Mouse (Mus musculus): ENCODE measurements at regions not wholly inside any gene's neighbourhood (a gene's known extent, or its start where the extent isn't known, plus 50 kb on each side); places are given as distances from the start of the nearest gene placed in this dataset.

GRCm38 (mm10) chr3:128856515-128856914 lies 343.2 kb upstream of the Pitx2 start:
- no peaks in the 10 kb centered on the region for H3K36me3 ChIP-seq (replicated peaks in 1 of 2; ENCODE audit: control insufficient read depth in 1 of 2, insufficient read depth in 1 of 2, low read length in 1 of 2)
- in situ Hi-C loops (cut with MboI; ENCODE audit: low pct_ligation_motif_present, low pct_unique_long_range_greater_than_20kb, low sequenced_read_pairs): no loop called here
- no peaks in the 10 kb centered on the region for H3K27me3 ChIP-seq (replicated peaks)
- TF ChIP-seq GABPA (IDR thresholded peaks at IDR 0.05; ENCODE audit: insufficient replicate concordance, low read depth, low read length) (no peak), SIN3A (IDR thresholded peaks at IDR 0.05; ENCODE audit: low read length) (no peak), RAD21 (IDR thresholded peaks at IDR 0.05; ENCODE audit: low read depth, low read length) (no peak), E2F4 (IDR thresholded peaks at IDR 0.05; ENCODE audit: insufficient replicate concordance, low read depth, low read length) (no peak), MAFK (IDR thresholded peaks at IDR 0.05; ENCODE audit: insufficient replicate concordance, low read length) (no peak), CTCF (conservative IDR thresholded peaks at IDR 0.05 in 1 of 2, IDR thresholded peaks at IDR 0.05 in 1 of 2; ENCODE audit: low read depth in 2 of 2, low read length in 2 of 2) (no peak), MYC (IDR thresholded peaks at IDR 0.05; ENCODE audit: low read depth, low read length) (no peak), USF1 (IDR thresholded peaks at IDR 0.05; ENCODE audit: low read depth, low read length) (no peak), PAX5 (IDR thresholded peaks at IDR 0.05; ENCODE audit: low read length) (no peak), SMC3 (IDR thresholded peaks at IDR 0.05; ENCODE audit: low read depth, low read length) (no peak), BHLHE40 (IDR thresholded peaks at IDR 0.05; ENCODE audit: low read depth, low read length) (no peak), NRF1 (IDR thresholded peaks at IDR 0.05; ENCODE audit: low read depth, low read length) (no peak), MAZ (IDR thresholded peaks at IDR 0.05; ENCODE audit: low read depth, low read length) (no peak), UBTF (IDR thresholded peaks at IDR 0.05; ENCODE audit: low read depth, low read length) (no peak), HCFC1 (IDR thresholded peaks at IDR 0.05; ENCODE audit: low read depth, low read length) (no peak), NELFE (IDR thresholded peaks at IDR 0.05; ENCODE audit: low read depth, low read length) (no peak), POLR2A (IDR thresholded peaks at IDR 0.05; ENCODE audit: low read depth, low read length) (no peak)
- no peak for DNase-seq (ENCODE audit: extremely low read depth)
- H3K79me2 ChIP-seq (replicated peaks; ENCODE audit: control insufficient read depth, extremely low read depth, insufficient read depth, poor library complexity, severe bottlenecking): no peaks in the 10 kb centered on the region
- dilution Hi-C loops (cut with MboI; ENCODE audit: extremely low pct_ligation_motif_present, extremely low pct_unique_long_range_greater_than_20kb, low sequenced_read_pairs): no loop called here
- peaks cover 34% of the 10 kb centered on the region for H3K9me3 ChIP-seq (replicated peaks; ENCODE audit: low read length)
- no peak overlapping the region for H3K4me3 ChIP-seq (replicated peaks in 1 of 3; ENCODE audit: low read depth in 2 of 3, low read length in 2 of 3, poor library complexity in 1 of 3)
- H3K4me1 ChIP-seq (ENCODE audit: control insufficient read depth in 1 of 2, insufficient read depth in 2 of 2): no peaks in the 10 kb centered on the region
- no peak overlapping the region for H3K4me2 ChIP-seq (ENCODE audit: insufficient read depth, low read depth, poor library complexity, severe bottlenecking)
- H3K27ac ChIP-seq (ENCODE audit: insufficient read depth, low read depth): no peak overlapping the region
- H3K9ac ChIP-seq (ENCODE audit: insufficient read depth, low read depth): no peak overlapping the region

GRCm38 (mm10) chr3:128881685-128882444 lies 317.8 kb upstream of the Pitx2 start:
- no peaks in the 10 kb centered on the region for H3K4me1 ChIP-seq (ENCODE audit: control insufficient read depth in 1 of 2, insufficient read depth in 2 of 2)
- in situ Hi-C loops (cut with MboI; ENCODE audit: low pct_ligation_motif_present, low pct_unique_long_range_greater_than_20kb, low sequenced_read_pairs): no loop called here
- no peak overlapping the region for H3K9ac ChIP-seq (ENCODE audit: insufficient read depth, low read depth)
- no peak for DNase-seq (ENCODE audit: extremely low read depth)
- H3K9me3 ChIP-seq (replicated peaks; ENCODE audit: low read length): peaks cover 19% of the 10 kb centered on the region
- no peak overlapping the region for H3K4me2 ChIP-seq (ENCODE audit: insufficient read depth, low read depth, poor library complexity, severe bottlenecking)
- no peak overlapping the region for H3K4me3 ChIP-seq (replicated peaks in 1 of 3; ENCODE audit: low read depth in 2 of 3, low read length in 2 of 3, poor library complexity in 1 of 3)
- no peaks in the 10 kb centered on the region for H3K27me3 ChIP-seq (replicated peaks)
- TF ChIP-seq JUND (conservative IDR thresholded peaks at IDR 0.05; ENCODE audit: low read depth, low read length) (no peak), E2F4 (IDR thresholded peaks at IDR 0.05; ENCODE audit: insufficient replicate concordance, low read depth, low read length) (no peak), ZKSCAN1 (IDR thresholded peaks at IDR 0.05; ENCODE audit: borderline replicate concordance, low read depth, low read length) (no peak), KAT2A (IDR thresholded peaks at IDR 0.05; ENCODE audit: insufficient replicate concordance, low read length) (no peak), ELF1 (IDR thresholded peaks at IDR 0.05; ENCODE audit: low read depth, low read length) (no peak), MYC (IDR thresholded peaks at IDR 0.05; ENCODE audit: low read depth, low read length) (no peak), SIN3A (IDR thresholded peaks at IDR 0.05; ENCODE audit: low read length) (no peak), PAX5 (IDR thresholded peaks at IDR 0.05; ENCODE audit: low read length) (no peak), JUN (IDR thresholded peaks at IDR 0.05; ENCODE audit: insufficient read depth, low read depth, low read length) (no peak), CHD1 (IDR thresholded peaks at IDR 0.05; ENCODE audit: low read depth, low read length) (no peak), NELFE (IDR thresholded peaks at IDR 0.05; ENCODE audit: low read depth, low read length) (no peak), GABPA (IDR thresholded peaks at IDR 0.05; ENCODE audit: insufficient replicate concordance, low read depth, low read length) (no peak)
- no peak overlapping the region for H3K27ac ChIP-seq (ENCODE audit: insufficient read depth, low read depth)
- no peaks in the 10 kb centered on the region for H3K79me2 ChIP-seq (replicated peaks; ENCODE audit: control insufficient read depth, extremely low read depth, insufficient read depth, poor library complexity, severe bottlenecking)
- H3K36me3 ChIP-seq (replicated peaks in 1 of 2; ENCODE audit: control insufficient read depth in 1 of 2, insufficient read depth in 1 of 2, low read length in 1 of 2): no peaks in the 10 kb centered on the region
- dilution Hi-C loops (cut with MboI; ENCODE audit: extremely low pct_ligation_motif_present, extremely low pct_unique_long_range_greater_than_20kb, low sequenced_read_pairs): no loop called here

All from CH12.LX (cell line).